Mouse (Mus musculus) liver, embryonic 14.5 days (tissue): ENCODE data around the gene Nop56.

ENCODE experiments used
- CTCF ChIP-seq: IDR thresholded peaks from 2 replicates; pipeline ENCODE4 v1.5.1; 2016; ENCODE audit warnings: antibody characterized with exemption, low read depth, control low read depth
- EP300 ChIP-seq: IDR thresholded peaks from 2 replicates; pipeline ENCODE4 v1.6.1; 2016; ENCODE audit warnings: antibody characterized with exemption, low read depth

- no peak for TF ChIP-seq CTCF
- TF ChIP-seq EP300: no peak
Observed at GRCm38 (mm10) chr2:130256762-130257161, 17.5 kb upstream of the Nop56 start.
